Mouse (Mus musculus): ENCODE measurements around the gene Kdm5a. TPM values are rescaled to one million over a fixed set of nuclear protein-coding genes. Genes with fewer than 3 reads are reported as not detected.

Gene Kdm5a
- total and polyA plus RNA-seq, 3 experiments, result 20.8 to 35.8 (median 29.3) TPM

- H3K4me3 ChIP-seq (replicated peaks in 1 of 3; ENCODE audit: low read depth in 2 of 3, low read length in 2 of 3, poor library complexity in 1 of 3), result no peak overlapping the region
- no peak overlapping the region for H3K4me2 ChIP-seq (ENCODE audit: insufficient read depth, low read depth, poor library complexity, severe bottlenecking)
- in situ Hi-C loops (cut with MboI; ENCODE audit: low pct_ligation_motif_present, low pct_unique_long_range_greater_than_20kb, low sequenced_read_pairs), result no loop called here
- DNase-seq (ENCODE audit: extremely low read depth), result no peak
- H3K36me3 ChIP-seq (replicated peaks in 1 of 2; ENCODE audit: control insufficient read depth in 1 of 2, insufficient read depth in 1 of 2, low read length in 1 of 2), result no peaks in the 10 kb centered on the region
- H3K27ac ChIP-seq (ENCODE audit: insufficient read depth, low read depth), result no peak overlapping the region
- no peaks in the 10 kb centered on the region for H3K9me3 ChIP-seq (replicated peaks; ENCODE audit: low read length)
- no peaks in the 10 kb centered on the region for H3K27me3 ChIP-seq (replicated peaks)
- TF ChIP-seq ZMIZ1 (IDR thresholded peaks at IDR 0.05; ENCODE audit: low read depth, low read length), result no peak
- TF ChIP-seq JUN (IDR thresholded peaks at IDR 0.05; ENCODE audit: insufficient read depth, low read depth, low read length), result no peak
- TF ChIP-seq ZNF384 (IDR thresholded peaks at IDR 0.05; ENCODE audit: low read depth, low read length), result peak; percentile 54
- no peaks in the 10 kb centered on the region for H3K79me2 ChIP-seq (replicated peaks; ENCODE audit: control insufficient read depth, extremely low read depth, insufficient read depth, poor library complexity, severe bottlenecking)
- dilution Hi-C loops (cut with MboI; ENCODE audit: extremely low pct_ligation_motif_present, extremely low pct_unique_long_range_greater_than_20kb, low sequenced_read_pairs), result no loop called here
- peaks cover 18 to 24% of the 10 kb centered on the region in 2 experiments for H3K4me1 ChIP-seq (ENCODE audit: control insufficient read depth in 1 of 2, insufficient read depth in 2 of 2)
- H3K9ac ChIP-seq (ENCODE audit: insufficient read depth, low read depth), result no peak overlapping the region
These were observed 89.6 kb downstream of the Kdm5a start for GRCm38 (mm10) chr6:120453556-120453955.

GRCm38 (mm10) chr6:120454627-120455077 is 90.7 kb downstream of the Kdm5a start:
- Histone ChIP-seq H3K9ac (ENCODE audit: insufficient read depth, low read depth) (no peak overlapping the region), H3K4me1 (ENCODE audit: control insufficient read depth in 1 of 2, insufficient read depth in 2 of 2) (peaks cover 18 to 24% of the 10 kb centered on the region in 2 experiments)

GRCm38 (mm10) chr6:120457074-120457473 is 93.2 kb downstream of the Kdm5a start:
- in situ Hi-C loops (cut with MboI; ENCODE audit: low pct_ligation_motif_present, low pct_unique_long_range_greater_than_20kb, low sequenced_read_pairs) (no loop called here), dilution Hi-C loops (cut with MboI; ENCODE audit: extremely low pct_ligation_motif_present, extremely low pct_unique_long_range_greater_than_20kb, low sequenced_read_pairs) (no loop called here)
- Histone ChIP-seq H3K4me2 (ENCODE audit: insufficient read depth, low read depth, poor library complexity, severe bottlenecking) (no peak overlapping the region), H3K4me3 (replicated peaks in 1 of 3; ENCODE audit: low read depth in 2 of 3, low read length in 2 of 3, poor library complexity in 1 of 3) (no peak overlapping the region), H3K79me2 (replicated peaks; ENCODE audit: control insufficient read depth, extremely low read depth, insufficient read depth, poor library complexity, severe bottlenecking) (no peaks in the 10 kb centered on the region), H3K36me3 (replicated peaks in 1 of 2; ENCODE audit: control insufficient read depth in 1 of 2, insufficient read depth in 1 of 2, low read length in 1 of 2) (no peaks in the 10 kb centered on the region), H3K27me3 (replicated peaks) (no peaks in the 10 kb centered on the region), H3K9ac (ENCODE audit: insufficient read depth, low read depth) (no peak overlapping the region), H3K4me1 (ENCODE audit: control insufficient read depth in 1 of 2, insufficient read depth in 2 of 2) (peaks cover 18 to 23% of the 10 kb centered on the region in 2 experiments), H3K9me3 (replicated peaks; ENCODE audit: low read length) (no peaks in the 10 kb centered on the region), H3K27ac (ENCODE audit: insufficient read depth, low read depth) (no peak overlapping the region)
- no peak for DNase-seq (ENCODE audit: extremely low read depth)
- TF ChIP-seq CTCF (conservative IDR thresholded peaks at IDR 0.05 in 1 of 2, IDR thresholded peaks at IDR 0.05 in 1 of 2; ENCODE audit: low read depth in 2 of 2, low read length in 2 of 2) (peak; percentile 19 to 46; a peak in 3 of 4 replicates), ZNF384 (IDR thresholded peaks at IDR 0.05; ENCODE audit: low read depth, low read length) (peak; percentile 75), SMC3 (IDR thresholded peaks at IDR 0.05; ENCODE audit: low read depth, low read length) (0 out of 2 replicates have a peak, but pooled peaks have one; percentile 6), RAD21 (IDR thresholded peaks at IDR 0.05; ENCODE audit: low read depth, low read length) (peak; percentile 28), USF2 (conservative IDR thresholded peaks at IDR 0.05; ENCODE audit: low read depth, low read length) (no peak)

More at GRCm38 (mm10) chr6:120454627-120455077, 90.7 kb downstream of the Kdm5a start:
- no peak overlapping the region for H3K27ac ChIP-seq (ENCODE audit: insufficient read depth, low read depth)
- no peak for DNase-seq (ENCODE audit: extremely low read depth)
- dilution Hi-C loops (cut with MboI; ENCODE audit: extremely low pct_ligation_motif_present, extremely low pct_unique_long_range_greater_than_20kb, low sequenced_read_pairs), result no loop called here
- H3K36me3 ChIP-seq (replicated peaks in 1 of 2; ENCODE audit: control insufficient read depth in 1 of 2, insufficient read depth in 1 of 2, low read length in 1 of 2), result no peaks in the 10 kb centered on the region
- no peaks in the 10 kb centered on the region for H3K27me3 ChIP-seq (replicated peaks)
- TF ChIP-seq MYC (IDR thresholded peaks at IDR 0.05; ENCODE audit: low read depth, low read length) (peak; percentile 58; the same call in 1 of the 2 replicates), MAZ (IDR thresholded peaks at IDR 0.05; ENCODE audit: low read depth, low read length) (no peak), ZC3H11A (IDR thresholded peaks at IDR 0.05; ENCODE audit: low read depth, low read length) (no peak), CTCF (conservative IDR thresholded peaks at IDR 0.05 in 1 of 2, IDR thresholded peaks at IDR 0.05 in 1 of 2; ENCODE audit: low read depth in 2 of 2, low read length in 2 of 2) (no peak), POLR2AphosphoS2 (IDR thresholded peaks at IDR 0.05; ENCODE audit: low read depth, low read length) (no peak), MAX (IDR thresholded peaks at IDR 0.05; ENCODE audit: low read length) (peak; percentile 75), ETS1 (conservative IDR thresholded peaks at IDR 0.05; ENCODE audit: low read depth, low read length) (no peak), USF2 (conservative IDR thresholded peaks at IDR 0.05; ENCODE audit: low read depth, low read length) (no peak), BHLHE40 (IDR thresholded peaks at IDR 0.05; ENCODE audit: low read depth, low read length) (peak; percentile 54; the same call in 1 of the 2 replicates), RCOR1 (conservative IDR thresholded peaks at IDR 0.05; ENCODE audit: low read depth, low read length) (no peak), MAFK (IDR thresholded peaks at IDR 0.05; ENCODE audit: insufficient replicate concordance, low read length) (peak; percentile 72; the same call in 1 of the 2 replicates), ZNF384 (IDR thresholded peaks at IDR 0.05; ENCODE audit: low read depth, low read length) (no peak), SMC3 (IDR thresholded peaks at IDR 0.05; ENCODE audit: low read depth, low read length) (no peak)
- in situ Hi-C loops (cut with MboI; ENCODE audit: low pct_ligation_motif_present, low pct_unique_long_range_greater_than_20kb, low sequenced_read_pairs), result no loop called here
- no peaks in the 10 kb centered on the region for H3K79me2 ChIP-seq (replicated peaks; ENCODE audit: control insufficient read depth, extremely low read depth, insufficient read depth, poor library complexity, severe bottlenecking)
- no peak overlapping the region for H3K4me3 ChIP-seq (replicated peaks in 1 of 3; ENCODE audit: low read depth in 2 of 3, low read length in 2 of 3, poor library complexity in 1 of 3)
- no peaks in the 10 kb centered on the region for H3K9me3 ChIP-seq (replicated peaks; ENCODE audit: low read length)
- H3K4me2 ChIP-seq (ENCODE audit: insufficient read depth, low read depth, poor library complexity, severe bottlenecking), result no peak overlapping the region
